Mouse (Mus musculus) liver, adult 2 months (tissue): ENCODE data around the gene Dnajc5.

Experiments
- CTCF ChIP-seq: fragments of 200-500 bp; IDR thresholded peaks from 2 replicates; pipeline ENCODE4 v1.5.1; 2011; ENCODE audit warnings: low read depth, low read length, control low read depth
- POLR2A ChIP-seq: fragments of 200-500 bp; IDR thresholded peaks from 2 replicates; pipeline ENCODE4 v1.6.1; 2011; ENCODE audit warnings: low read length, control low read depth; ENCODE audit not compliant: insufficient read depth; ENCODE audit errors: extremely low read depth

GRCm38 (mm10) chr2:181581016-181581401 is 60.7 kb downstream of the Dnajc5 start:
- TF ChIP-seq CTCF (peak; percentile 93), POLR2A (no peak)
